Mouse (Mus musculus): ENCODE data around the gene Coro7. TPM values are rescaled to one million over a fixed set of nuclear protein-coding genes. Genes with fewer than 3 reads are reported as not detected.

Coro7 gene
- polyA plus RNA-seq, 1 experiment from 2014 or later: 29.2 TPM

GRCm38 (mm10) chr16:4605514-4606131 is 74.0 kb downstream of the Coro7 start:
- WGBS: 40% methylated on average over 13 of the region's 13 CpGs
- H3K4me3 ChIP-seq (ENCODE audit: low read length): no peak overlapping the region; the same call in 1 of the 2 replicates
- H3K36me3 ChIP-seq (ENCODE audit: control insufficient read depth, insufficient read depth, low read length): no peaks in the 10 kb centered on the region; the same call in 1 of the 2 replicates
- H3K4me1 ChIP-seq (ENCODE audit: control insufficient read depth, insufficient read depth, low read length): peaks cover 79% of the 10 kb centered on the region
- H3K9me3 ChIP-seq (ENCODE audit: control insufficient read depth, low read length): no peaks in the 10 kb centered on the region
- peak overlapping the region; percentile 48 for H3K9ac ChIP-seq (ENCODE audit: low read depth, low read length)
- H3K4me2 ChIP-seq (ENCODE audit: low read depth, low read length): peak overlapping the region; percentile 37
- H3K27ac ChIP-seq (ENCODE audit: low read length): peak overlapping the region; percentile 75
- no peaks in the 10 kb centered on the region for H3K27me3 ChIP-seq (replicated peaks; ENCODE audit: control insufficient read depth, insufficient read depth, low read length)
- ATAC-seq: peak; percentile 67

GRCm38 (mm10) chr16:4604293-4604837 is 75.2 kb downstream of the Coro7 start:
- WGBS: 48% methylated on average over 11 of the region's 11 CpGs
- Histone ChIP-seq H3K4me2 (ENCODE audit: low read depth, low read length) (no peak overlapping the region), H3K36me3 (ENCODE audit: control insufficient read depth, insufficient read depth, low read length) (no peaks in the 10 kb centered on the region; the same call in 1 of the 2 replicates), H3K4me1 (ENCODE audit: control insufficient read depth, insufficient read depth, low read length) (peaks cover 92% of the 10 kb centered on the region), H3K27me3 (replicated peaks; ENCODE audit: control insufficient read depth, insufficient read depth, low read length) (no peaks in the 10 kb centered on the region), H3K27ac (ENCODE audit: low read length) (peak overlapping the region; percentile 84; the same call in 1 of the 2 replicates), H3K9me3 (ENCODE audit: control insufficient read depth, low read length) (no peaks in the 10 kb centered on the region), H3K4me3 (ENCODE audit: low read length) (no peak overlapping the region), H3K9ac (ENCODE audit: low read depth, low read length) (peak overlapping the region; percentile 64; the same call in 1 of the 2 replicates)
- no peak for ATAC-seq

- no peaks in the 10 kb centered on the region for H3K9me3 ChIP-seq (ENCODE audit: control insufficient read depth, low read length)
- H3K36me3 ChIP-seq (ENCODE audit: control insufficient read depth, insufficient read depth, low read length): no peaks in the 10 kb centered on the region
- peak overlapping the region; percentile 84 for H3K27ac ChIP-seq (ENCODE audit: low read length)
- H3K9ac ChIP-seq (ENCODE audit: low read depth, low read length): peak overlapping the region; percentile 64
- 38% methylated on average over 1 of the region's 1 CpGs for WGBS
- no peak overlapping the region for H3K4me2 ChIP-seq (ENCODE audit: low read depth, low read length)
- peaks cover 99% of the 10 kb centered on the region for H3K4me1 ChIP-seq (ENCODE audit: control insufficient read depth, insufficient read depth, low read length)
- no peak for ATAC-seq
- no peak overlapping the region for H3K4me3 ChIP-seq (ENCODE audit: low read length)
- H3K27me3 ChIP-seq (replicated peaks; ENCODE audit: control insufficient read depth, insufficient read depth, low read length): no peaks in the 10 kb centered on the region
Measured at GRCm38 (mm10) chr16:4603453-4603837, 76.1 kb downstream of the Coro7 start.

- Histone ChIP-seq H3K9me3 (ENCODE audit: control insufficient read depth, low read length) (no peaks in the 10 kb centered on the region), H3K36me3 (ENCODE audit: control insufficient read depth, insufficient read depth, low read length) (no peaks in the 10 kb centered on the region), H3K4me2 (ENCODE audit: low read depth, low read length) (peak overlapping the region; percentile 27), H3K4me1 (ENCODE audit: control insufficient read depth, insufficient read depth, low read length) (peaks cover 99% of the 10 kb centered on the region), H3K4me3 (ENCODE audit: low read length) (no peak overlapping the region), H3K27ac (ENCODE audit: low read length) (peak overlapping the region; percentile 84), H3K9ac (ENCODE audit: low read depth, low read length) (peak overlapping the region; percentile 64), H3K27me3 (replicated peaks; ENCODE audit: control insufficient read depth, insufficient read depth, low read length) (no peaks in the 10 kb centered on the region)
- 15% methylated on average over 7 of the region's 7 CpGs for WGBS
- no peak; the same call in 1 of the 2 replicates for ATAC-seq
Measured at GRCm38 (mm10) chr16:4602766-4603452, 76.7 kb downstream of the Coro7 start.

GRCm38 (mm10) chr16:4602189-4602588 is 77.4 kb downstream of the Coro7 start:
- H3K9ac ChIP-seq (ENCODE audit: low read depth, low read length): peak overlapping the region; percentile 48; the same call in 1 of the 2 replicates
- H3K4me2 ChIP-seq (ENCODE audit: low read depth, low read length): peak overlapping the region; percentile 27; the same call in 1 of the 2 replicates
- H3K4me1 ChIP-seq (ENCODE audit: control insufficient read depth, insufficient read depth, low read length): peaks cover 99% of the 10 kb centered on the region
- H3K36me3 ChIP-seq (ENCODE audit: control insufficient read depth, insufficient read depth, low read length): no peaks in the 10 kb centered on the region
- H3K27me3 ChIP-seq (replicated peaks; ENCODE audit: control insufficient read depth, insufficient read depth, low read length): no peaks in the 10 kb centered on the region
- H3K27ac ChIP-seq (ENCODE audit: low read length): peak overlapping the region; percentile 84
- WGBS: 16% methylated on average over 3 of the region's 3 CpGs
- no peaks in the 10 kb centered on the region for H3K9me3 ChIP-seq (ENCODE audit: control insufficient read depth, low read length)
- H3K4me3 ChIP-seq (ENCODE audit: low read length): no peak overlapping the region
- peak; percentile 69 for ATAC-seq

- Histone ChIP-seq H3K9me3 (ENCODE audit: control insufficient read depth, low read length) (no peaks in the 10 kb centered on the region), H3K9ac (ENCODE audit: low read depth, low read length) (0 out of 2 replicates have a peak overlapping the region, but pooled peaks have one; percentile 9), H3K4me2 (ENCODE audit: low read depth, low read length) (no peak overlapping the region), H3K27me3 (replicated peaks; ENCODE audit: control insufficient read depth, insufficient read depth, low read length) (no peaks in the 10 kb centered on the region), H3K36me3 (ENCODE audit: control insufficient read depth, insufficient read depth, low read length) (no peaks in the 10 kb centered on the region), H3K4me3 (ENCODE audit: low read length) (no peak overlapping the region), H3K4me1 (ENCODE audit: control insufficient read depth, insufficient read depth, low read length) (peaks cover 99% of the 10 kb centered on the region), H3K27ac (ENCODE audit: low read length) (peak overlapping the region; percentile 9; the same call in 1 of the 2 replicates)
- WGBS: 71% methylated on average over 9 of the region's 9 CpGs
- ATAC-seq: no peak
Measured at GRCm38 (mm10) chr16:4600701-4601310, 78.8 kb downstream of the Coro7 start.

- H3K4me3 ChIP-seq (ENCODE audit: low read length): no peak overlapping the region
- 77% methylated on average over 3 of the region's 3 CpGs for WGBS
- no peak for ATAC-seq
- no peak overlapping the region for H3K27ac ChIP-seq (ENCODE audit: low read length)
- no peaks in the 10 kb centered on the region for H3K36me3 ChIP-seq (ENCODE audit: control insufficient read depth, insufficient read depth, low read length)
- peaks cover 92% of the 10 kb centered on the region for H3K4me1 ChIP-seq (ENCODE audit: control insufficient read depth, insufficient read depth, low read length)
- no peaks in the 10 kb centered on the region for H3K27me3 ChIP-seq (replicated peaks; ENCODE audit: control insufficient read depth, insufficient read depth, low read length)
- no peaks in the 10 kb centered on the region for H3K9me3 ChIP-seq (ENCODE audit: control insufficient read depth, low read length)
- H3K9ac ChIP-seq (ENCODE audit: low read depth, low read length): no peak overlapping the region; the same call in 1 of the 2 replicates
- H3K4me2 ChIP-seq (ENCODE audit: low read depth, low read length): no peak overlapping the region
Measured at GRCm38 (mm10) chr16:4599616-4600015, 80.0 kb downstream of the Coro7 start.

- WGBS: 32% methylated on average over 6 of the region's 6 CpGs
- Histone ChIP-seq H3K4me3 (ENCODE audit: low read length) (no peak overlapping the region), H3K27me3 (replicated peaks; ENCODE audit: control insufficient read depth, insufficient read depth, low read length) (no peaks in the 10 kb centered on the region), H3K4me1 (ENCODE audit: control insufficient read depth, insufficient read depth, low read length) (peaks cover 86% of the 10 kb centered on the region), H3K9me3 (ENCODE audit: control insufficient read depth, low read length) (no peaks in the 10 kb centered on the region), H3K36me3 (ENCODE audit: control insufficient read depth, insufficient read depth, low read length) (no peaks in the 10 kb centered on the region), H3K27ac (ENCODE audit: low read length) (no peak overlapping the region), H3K4me2 (ENCODE audit: low read depth, low read length) (peak overlapping the region; percentile 22), H3K9ac (ENCODE audit: low read depth, low read length) (peak overlapping the region; percentile 45; the same call in 1 of the 2 replicates)
- no peak for ATAC-seq
Measured at GRCm38 (mm10) chr16:4598891-4599543, 80.6 kb downstream of the Coro7 start.
